Mouse (Mus musculus): ENCODE measurements at regions not wholly inside any gene's neighbourhood (a gene's known extent, or its start where the extent isn't known, plus 50 kb on each side); places are given as distances from the start of the nearest gene placed in this dataset.

- H3K27me3 ChIP-seq (ENCODE audit: control insufficient read depth, insufficient read depth, low read length): no peaks in the 10 kb centered on the region
- H3K4me2 ChIP-seq (replicated peaks; ENCODE audit: low read depth, low read length): no peak overlapping the region
- no peak overlapping the region for H3K4me3 ChIP-seq (ENCODE audit: low read depth, low read length)
- 80% methylated on average over 6 of the region's 6 CpGs for WGBS
- H3K4me1 ChIP-seq (replicated peaks; ENCODE audit: control insufficient read depth, insufficient read depth, low read length): no peaks in the 10 kb centered on the region
- DNase-seq (ENCODE audit: low spot score): no peak
- no peak overlapping the region for H3K9ac ChIP-seq (ENCODE audit: low read depth, low read length)
- H3K9me3 ChIP-seq (ENCODE audit: control insufficient read depth, low read length): no peaks in the 10 kb centered on the region
- ATAC-seq (ENCODE audit: low FRiP score): no peak
- no peak overlapping the region for H3K27ac ChIP-seq (ENCODE audit: low read depth, low read length)
- H3K36me3 ChIP-seq (ENCODE audit: control insufficient read depth, insufficient read depth, low read length): no peaks in the 10 kb centered on the region
Observed at GRCm38 (mm10) chr2:9697591-9698345, 183.3 kb upstream of the 4930412O13Rik start.

- ATAC-seq (ENCODE audit: low FRiP score): no peak
- Histone ChIP-seq H3K4me3 (ENCODE audit: low read depth, low read length) (no peak overlapping the region), H3K27me3 (ENCODE audit: control insufficient read depth, insufficient read depth, low read length) (no peaks in the 10 kb centered on the region), H3K9ac (ENCODE audit: low read depth, low read length) (no peak overlapping the region), H3K9me3 (ENCODE audit: control insufficient read depth, low read length) (no peaks in the 10 kb centered on the region), H3K27ac (ENCODE audit: low read depth, low read length) (no peak overlapping the region), H3K4me1 (replicated peaks; ENCODE audit: control insufficient read depth, insufficient read depth, low read length) (no peaks in the 10 kb centered on the region), H3K36me3 (ENCODE audit: control insufficient read depth, insufficient read depth, low read length) (no peaks in the 10 kb centered on the region), H3K4me2 (replicated peaks; ENCODE audit: low read depth, low read length) (no peak overlapping the region)
- 84% methylated on average over 3 of the region's 3 CpGs for WGBS
- no peak for DNase-seq (ENCODE audit: low spot score)
Observed at GRCm38 (mm10) chr2:9704266-9704665, 176.8 kb upstream of the 4930412O13Rik start.

- H3K27ac ChIP-seq (ENCODE audit: low read depth, low read length): no peak overlapping the region
- no peaks in the 10 kb centered on the region for H3K36me3 ChIP-seq (ENCODE audit: control insufficient read depth, insufficient read depth, low read length)
- H3K9ac ChIP-seq (ENCODE audit: low read depth, low read length): no peak overlapping the region
- no peaks in the 10 kb centered on the region for H3K9me3 ChIP-seq (ENCODE audit: control insufficient read depth, low read length)
- H3K27me3 ChIP-seq (ENCODE audit: control insufficient read depth, insufficient read depth, low read length): no peaks in the 10 kb centered on the region
- WGBS: 82% methylated on average over 7 of the region's 7 CpGs
- no peak overlapping the region for H3K4me2 ChIP-seq (replicated peaks; ENCODE audit: low read depth, low read length)
- ATAC-seq (ENCODE audit: low FRiP score) (no peak), DNase-seq (ENCODE audit: low spot score) (no peak)
- H3K4me3 ChIP-seq (ENCODE audit: low read depth, low read length): no peak overlapping the region
- H3K4me1 ChIP-seq (replicated peaks; ENCODE audit: control insufficient read depth, insufficient read depth, low read length): no peaks in the 10 kb centered on the region
Observed at GRCm38 (mm10) chr2:9709466-9709865, 171.6 kb upstream of the 4930412O13Rik start.

GRCm38 (mm10) chr2:9717904-9718303 is 163.1 kb upstream of the 4930412O13Rik start:
- Histone ChIP-seq H3K27me3 (ENCODE audit: control insufficient read depth, insufficient read depth, low read length) (no peaks in the 10 kb centered on the region), H3K4me2 (replicated peaks; ENCODE audit: low read depth, low read length) (no peak overlapping the region), H3K27ac (ENCODE audit: low read depth, low read length) (no peak overlapping the region), H3K4me1 (replicated peaks; ENCODE audit: control insufficient read depth, insufficient read depth, low read length) (no peaks in the 10 kb centered on the region), H3K9ac (ENCODE audit: low read depth, low read length) (no peak overlapping the region), H3K9me3 (ENCODE audit: control insufficient read depth, low read length) (no peaks in the 10 kb centered on the region), H3K4me3 (ENCODE audit: low read depth, low read length) (no peak overlapping the region), H3K36me3 (ENCODE audit: control insufficient read depth, insufficient read depth, low read length) (no peaks in the 10 kb centered on the region)
- no peak for DNase-seq (ENCODE audit: low spot score)
- ATAC-seq (ENCODE audit: low FRiP score): no peak
- 91% methylated on average over 1 of the region's 1 CpGs for WGBS

- Histone ChIP-seq H3K4me3 (ENCODE audit: low read depth, low read length) (no peak overlapping the region), H3K27ac (ENCODE audit: low read depth, low read length) (no peak overlapping the region), H3K27me3 (ENCODE audit: control insufficient read depth, insufficient read depth, low read length) (no peaks in the 10 kb centered on the region), H3K9ac (ENCODE audit: low read depth, low read length) (no peak overlapping the region), H3K4me1 (replicated peaks; ENCODE audit: control insufficient read depth, insufficient read depth, low read length) (no peaks in the 10 kb centered on the region), H3K36me3 (ENCODE audit: control insufficient read depth, insufficient read depth, low read length) (no peaks in the 10 kb centered on the region), H3K4me2 (replicated peaks; ENCODE audit: low read depth, low read length) (no peak overlapping the region), H3K9me3 (ENCODE audit: control insufficient read depth, low read length) (no peaks in the 10 kb centered on the region)
- 87% methylated on average over 7 of the region's 7 CpGs for WGBS
- DNase-seq (ENCODE audit: low spot score) (no peak), ATAC-seq (ENCODE audit: low FRiP score) (no peak)
Observed at GRCm38 (mm10) chr2:9733243-9733642, 147.8 kb upstream of the 4930412O13Rik start.

- H3K27me3 ChIP-seq (ENCODE audit: control insufficient read depth, insufficient read depth, low read length): no peaks in the 10 kb centered on the region
- ATAC-seq (ENCODE audit: low FRiP score) (no peak), DNase-seq (ENCODE audit: low spot score) (no peak)
- no peak overlapping the region for H3K27ac ChIP-seq (ENCODE audit: low read depth, low read length)
- H3K36me3 ChIP-seq (ENCODE audit: control insufficient read depth, insufficient read depth, low read length): no peaks in the 10 kb centered on the region
- no peak overlapping the region for H3K4me2 ChIP-seq (replicated peaks; ENCODE audit: low read depth, low read length)
- H3K4me1 ChIP-seq (replicated peaks; ENCODE audit: control insufficient read depth, insufficient read depth, low read length): no peaks in the 10 kb centered on the region
- H3K9ac ChIP-seq (ENCODE audit: low read depth, low read length): no peak overlapping the region
- no peaks in the 10 kb centered on the region for H3K9me3 ChIP-seq (ENCODE audit: control insufficient read depth, low read length)
- 94% methylated on average over 3 of the region's 3 CpGs for WGBS
- no peak overlapping the region for H3K4me3 ChIP-seq (ENCODE audit: low read depth, low read length)
Observed at GRCm38 (mm10) chr2:9744181-9744580, 136.9 kb upstream of the 4930412O13Rik start.

- DNase-seq (ENCODE audit: low spot score) (no peak), ATAC-seq (ENCODE audit: low FRiP score) (no peak)
- no peak overlapping the region for H3K4me3 ChIP-seq (ENCODE audit: low read depth, low read length)
- H3K36me3 ChIP-seq (ENCODE audit: control insufficient read depth, insufficient read depth, low read length): no peaks in the 10 kb centered on the region
- 40% methylated on average over 11 of the region's 11 CpGs for WGBS
- no peaks in the 10 kb centered on the region for H3K4me1 ChIP-seq (replicated peaks; ENCODE audit: control insufficient read depth, insufficient read depth, low read length)
- H3K4me2 ChIP-seq (replicated peaks; ENCODE audit: low read depth, low read length): no peak overlapping the region
- no peaks in the 10 kb centered on the region for H3K27me3 ChIP-seq (ENCODE audit: control insufficient read depth, insufficient read depth, low read length)
- H3K27ac ChIP-seq (ENCODE audit: low read depth, low read length): no peak overlapping the region
- H3K9me3 ChIP-seq (ENCODE audit: control insufficient read depth, low read length): no peaks in the 10 kb centered on the region
- H3K9ac ChIP-seq (ENCODE audit: low read depth, low read length): no peak overlapping the region
Observed at GRCm38 (mm10) chr2:9749829-9750788, 130.9 kb upstream of the 4930412O13Rik start.

GRCm38 (mm10) chr2:9753691-9754090 is 127.4 kb upstream of the 4930412O13Rik start:
- Histone ChIP-seq H3K9me3 (ENCODE audit: control insufficient read depth, low read length) (no peaks in the 10 kb centered on the region), H3K27me3 (ENCODE audit: control insufficient read depth, insufficient read depth, low read length) (no peaks in the 10 kb centered on the region), H3K4me3 (ENCODE audit: low read depth, low read length) (no peak overlapping the region), H3K4me1 (replicated peaks; ENCODE audit: control insufficient read depth, insufficient read depth, low read length) (no peaks in the 10 kb centered on the region), H3K4me2 (replicated peaks; ENCODE audit: low read depth, low read length) (no peak overlapping the region), H3K36me3 (ENCODE audit: control insufficient read depth, insufficient read depth, low read length) (no peaks in the 10 kb centered on the region), H3K27ac (ENCODE audit: low read depth, low read length) (no peak overlapping the region), H3K9ac (ENCODE audit: low read depth, low read length) (no peak overlapping the region)
- DNase-seq (ENCODE audit: low spot score) (no peak), ATAC-seq (ENCODE audit: low FRiP score) (no peak)
- WGBS: 91% methylated on average over 7 of the region's 7 CpGs
